Mouse (Mus musculus) heart, embryonic 11.5 days (tissue): ENCODE results near the gene Prmt1. TPM values are rescaled to one million over a fixed set of nuclear protein-coding genes. Genes with fewer than 3 reads are reported as not detected.

Source experiments
- ATAC-seq: fragments of 200-750 bp; cut with Nextera tagmentation; replicated peaks from 2 replicates; pipeline ENCODE4 v1.8.0; 2017; ENCODE audit warnings: moderate library complexity; ENCODE audit not compliant: insufficient number of reproducible peaks, low FRiP score, low TSS enrichment
- H3K27ac ChIP-seq: fragments of 300-500 bp; sonication (generic); 2 replicates; pipeline ENCODE4 v1.5.1; 2014; ENCODE audit warnings: mild to moderate bottlenecking, low read depth, low read length
- H3K27me3 ChIP-seq: fragments of 300-500 bp; sonication (generic); 2 replicates; pipeline ENCODE4 v1.6.1; 2014; ENCODE audit warnings: mild to moderate bottlenecking, low read length, mixed read lengths; ENCODE audit not compliant: control insufficient read depth, insufficient read depth
- H3K36me3 ChIP-seq: fragments of 300-500 bp; sonication (generic); 2 replicates; pipeline ENCODE4 v1.6.1; 2014; ENCODE audit warnings: mild to moderate bottlenecking, low read length, moderate library complexity, mixed read lengths; ENCODE audit not compliant: control insufficient read depth, insufficient read depth
- H3K4me1 ChIP-seq: fragments of 300-500 bp; sonication (generic); 2 replicates; pipeline ENCODE4 v1.6.1; 2014; ENCODE audit warnings: low read length; ENCODE audit not compliant: control insufficient read depth, insufficient read depth
- H3K4me2 ChIP-seq: fragments of 300-500 bp; sonication (generic); 2 replicates; pipeline ENCODE4 v1.6.1; 2014; ENCODE audit warnings: mild to moderate bottlenecking, moderate library complexity
- H3K4me3 ChIP-seq: fragments of 300-500 bp; sonication (generic); 2 replicates; pipeline ENCODE4 v1.5.1; 2014; ENCODE audit warnings: low read depth, low read length
- H3K9ac ChIP-seq: fragments of 300-500 bp; sonication (generic); 2 replicates; pipeline ENCODE4 v1.6.1; 2014; ENCODE audit warnings: mild to moderate bottlenecking, low read depth, low read length, moderate library complexity
- H3K9me3 ChIP-seq: fragments of 300-500 bp; sonication (generic); replicated peaks from 2 replicates; pipeline ENCODE4 v1.6.1; 2016; ENCODE audit warnings: low read length; ENCODE audit not compliant: control insufficient read depth
- WGBS: fragments of 180-500 bp; shearing (Covaris S2); extraction: QIAGEN DNeasy Blood & Tissue Kit; methylation state at CpG from one replicate; pipeline ENCODE4 v1.1.7; 2014; ENCODE audit not compliant: insufficient replicate concordance; 5-methylcytosine and 5-hydroxymethylcytosine counted together
- polyA plus RNA-seq: library from polyadenylated mRNA; unstranded; fragments of >200 nt; fragmentation: Nextera tagmentation; extraction: Ambion mirVana; gene quantifications from 2 replicates; pipeline ENCODE4 v1.2.1, GENCODE M21; 2014

Gene Prmt1
- polyA plus RNA-seq, 1 experiment from 2014 or later, result 179 TPM

GRCm38 (mm10) chr7:45007141-45007540 is 20.8 kb upstream of the Prmt1 start:
- no peaks in the 10 kb centered on the region for H3K27me3 ChIP-seq
- H3K4me3 ChIP-seq, result no peak overlapping the region
- no peak overlapping the region for H3K27ac ChIP-seq
- no peak overlapping the region for H3K9ac ChIP-seq
- H3K4me1 ChIP-seq, result no peaks in the 10 kb centered on the region
- 91% methylated on average over 28 of the region's 29 CpGs for WGBS
- no peak overlapping the region for H3K4me2 ChIP-seq
- no peaks in the 10 kb centered on the region for H3K9me3 ChIP-seq
- no peak for ATAC-seq
- peaks cover 72% of the 10 kb centered on the region for H3K36me3 ChIP-seq

- Histone ChIP-seq H3K9me3 (no peaks in the 10 kb centered on the region), H3K36me3 (peaks cover 71% of the 10 kb centered on the region), H3K4me1 (0 out of 2 replicates have a peak, but pooled peaks cover 2% of the 10 kb centered on the region), H3K4me3 (no peak overlapping the region), H3K9ac (no peak overlapping the region), H3K27ac (no peak overlapping the region), H3K27me3 (no peaks in the 10 kb centered on the region), H3K4me2 (no peak overlapping the region)
- WGBS, result 94% methylated on average over 12 of the region's 12 CpGs
- ATAC-seq, result no peak
These were observed 20.1 kb upstream of the Prmt1 start for GRCm38 (mm10) chr7:45006503-45006902.

- H3K27ac ChIP-seq, result no peak overlapping the region
These were observed 19.1 kb upstream of the Prmt1 start for GRCm38 (mm10) chr7:45005321-45005992.

GRCm38 (mm10) chr7:45004546-45004945 is 18.2 kb upstream of the Prmt1 start:
- H3K27me3 ChIP-seq, result no peaks in the 10 kb centered on the region
- no peak overlapping the region for H3K9ac ChIP-seq
- no peaks in the 10 kb centered on the region for H3K9me3 ChIP-seq
- 64% methylated on average over 3 of the region's 3 CpGs for WGBS
- no peak overlapping the region for H3K4me3 ChIP-seq
- peak overlapping the region; percentile 47; the same call in 1 of the 2 replicates for H3K27ac ChIP-seq
- H3K4me1 ChIP-seq, result peaks cover 7% of the 10 kb centered on the region
- no peak for ATAC-seq
- no peak overlapping the region for H3K4me2 ChIP-seq
- peaks cover 67% of the 10 kb centered on the region for H3K36me3 ChIP-seq

More at GRCm38 (mm10) chr7:45005321-45005992, 19.1 kb upstream of the Prmt1 start:
- 89% methylated on average over 6 of the region's 6 CpGs for WGBS
- ATAC-seq, result no peak
- Histone ChIP-seq H3K9me3 (no peaks in the 10 kb centered on the region), H3K27me3 (no peaks in the 10 kb centered on the region), H3K4me2 (no peak overlapping the region), H3K4me1 (0 out of 2 replicates have a peak, but pooled peaks cover 2% of the 10 kb centered on the region), H3K36me3 (peaks cover 73% of the 10 kb centered on the region), H3K9ac (no peak overlapping the region), H3K4me3 (no peak overlapping the region)

- no peaks in the 10 kb centered on the region for H3K27me3 ChIP-seq
- H3K4me2 ChIP-seq, result no peak overlapping the region
- H3K9ac ChIP-seq, result no peak overlapping the region
- H3K36me3 ChIP-seq, result peaks cover 52% of the 10 kb centered on the region
- H3K4me3 ChIP-seq, result no peak overlapping the region
- ATAC-seq, result no peak
- WGBS, result 91% methylated on average over 7 of the region's 7 CpGs
- H3K4me1 ChIP-seq, result peaks cover 19% of the 10 kb centered on the region
- no peak overlapping the region for H3K27ac ChIP-seq
- no peaks in the 10 kb centered on the region for H3K9me3 ChIP-seq
These were observed 16.1 kb upstream of the Prmt1 start for GRCm38 (mm10) chr7:45002440-45002839.

- Histone ChIP-seq H3K4me3 (no peak overlapping the region), H3K27me3 (no peaks in the 10 kb centered on the region), H3K9ac (no peak overlapping the region), H3K36me3 (peaks cover 35% of the 10 kb centered on the region), H3K4me1 (peaks cover 27% of the 10 kb centered on the region), H3K4me2 (no peak overlapping the region), H3K27ac (no peak overlapping the region; the same call in 1 of the 2 replicates), H3K9me3 (no peaks in the 10 kb centered on the region)
- no peak for ATAC-seq
- WGBS, result 85% methylated on average over 21 of the region's 21 CpGs
These were observed 14.3 kb upstream of the Prmt1 start for GRCm38 (mm10) chr7:45000539-45001114.

- H3K4me1 ChIP-seq, result peaks cover 27% of the 10 kb centered on the region
- peak overlapping the region; percentile 97 for H3K4me2 ChIP-seq
- no peak overlapping the region for H3K4me3 ChIP-seq
- no peak overlapping the region for H3K27ac ChIP-seq
- H3K27me3 ChIP-seq, result no peaks in the 10 kb centered on the region
- H3K36me3 ChIP-seq, result peaks cover 34% of the 10 kb centered on the region
- WGBS, result 71% methylated on average over 11 of the region's 11 CpGs
- no peak for ATAC-seq
- no peak overlapping the region for H3K9ac ChIP-seq
- H3K9me3 ChIP-seq, result no peaks in the 10 kb centered on the region
These were observed 13.4 kb upstream of the Prmt1 start for GRCm38 (mm10) chr7:44999753-45000152.

- H3K36me3 ChIP-seq, result peaks cover 37% of the 10 kb centered on the region
These were observed 12.2 kb upstream of the Prmt1 start, which contains the start of gene Bcl2l12 for GRCm38 (mm10) chr7:44998501-44998955. Gene Bcl2l12, minus strand, starts transcription at chr7:44998712.

More at GRCm38 (mm10) chr7:44998501-44998955, 12.2 kb upstream of the Prmt1 start, which contains the start of gene Bcl2l12:
- Histone ChIP-seq H3K9ac (peak within 1 kb of the TSS; percentile 89), H3K4me3 (peak within 1 kb of the TSS; percentile 71), H3K27me3 (no peaks in the 10 kb centered on the region), H3K4me1 (peaks cover 27% of the 10 kb centered on the region), H3K4me2 (peak within 1 kb of the TSS; percentile 97), H3K9me3 (no peaks in the 10 kb centered on the region), H3K27ac (peak within 1 kb of the TSS; percentile 86)
- no peak for ATAC-seq
- WGBS, result 2% methylated on average over 18 of the region's 18 CpGs
